Mouse (Mus musculus) spleen, adult 12 weeks (tissue): Measurements from ENCODE around the gene Nhlh2.

Experiments
- DNase-seq: peaks from one replicate; pipeline ENCODE4 v3.0.0; 2022; ENCODE audit warnings: low spot score

Gene Nhlh2

GRCm38 (mm10) chr3:102024981-102025451, 15.1 kb downstream of the Nhlh2 start:
- DNase-seq = no peak

GRCm38 (mm10) chr3:102025659-102026058, 15.8 kb downstream of the Nhlh2 start:
- no peak for DNase-seq

GRCm38 (mm10) chr3:102027880-102028279, 18.0 kb downstream of the Nhlh2 start:
- DNase-seq = peak; percentile 4

GRCm38 (mm10) chr3:102037806-102038205, 27.9 kb downstream of the Nhlh2 start:
- DNase-seq = no peak

GRCm38 (mm10) chr3:102038608-102039007, 28.7 kb downstream of the Nhlh2 start:
- no peak for DNase-seq

- no peak for DNase-seq
Observed at GRCm38 (mm10) chr3:102041632-102042031, 31.8 kb downstream of the Nhlh2 start.

GRCm38 (mm10) chr3:102045071-102045470, 35.2 kb downstream of the Nhlh2 start:
- no peak for DNase-seq

GRCm38 (mm10) chr3:102047532-102047931, 37.7 kb downstream of the Nhlh2 start:
- no peak for DNase-seq

- no peak for DNase-seq
Observed at GRCm38 (mm10) chr3:102049207-102050104, 39.6 kb downstream of the Nhlh2 start.

- no peak for DNase-seq
Observed at GRCm38 (mm10) chr3:102052036-102052435, 42.2 kb downstream of the Nhlh2 start.

- no peak for DNase-seq
Observed at GRCm38 (mm10) chr3:102053293-102053692, 43.4 kb downstream of the Nhlh2 start.

GRCm38 (mm10) chr3:102055878-102056277, 46.0 kb downstream of the Nhlh2 start:
- DNase-seq = no peak

- DNase-seq = no peak
Observed at GRCm38 (mm10) chr3:102060065-102060464, 50.2 kb downstream of the Nhlh2 start.

GRCm38 (mm10) chr3:102061923-102062670, 52.2 kb downstream of the Nhlh2 start:
- DNase-seq = no peak

GRCm38 (mm10) chr3:102062671-102063010, 52.8 kb downstream of the Nhlh2 start:
- DNase-seq = no peak

- no peak for DNase-seq
Observed at GRCm38 (mm10) chr3:102063273-102064120, 53.6 kb downstream of the Nhlh2 start.

GRCm38 (mm10) chr3:102064566-102064965, 54.7 kb downstream of the Nhlh2 start:
- no peak for DNase-seq
